Mouse (Mus musculus) ES-E14 (cell line): ENCODE measurements at regions not wholly inside any gene's neighbourhood (a gene's known extent, or its start where the extent isn't known, plus 50 kb on each side); places are given as distances from the start of the nearest gene placed in this dataset.
"Not testable (repeated sequence)": the region's sequence is repeated elsewhere in the genome, so short reads cannot be mapped to it uniquely, and the experiment has no call there.

ENCODE experiments used
- DNase-seq: peaks from one replicate; pipeline ENCODE4 v3.0.0-alpha.2; 2013; ENCODE audit warnings: low read depth, low spot score
- H3K27ac ChIP-seq: 2 replicates; pipeline ENCODE4 v1.5.1; 2012; ENCODE audit warnings: low read depth, mild to moderate bottlenecking, low read length, moderate library complexity, mixed read lengths; ENCODE audit not compliant: poor library complexity, insufficient read depth, severe bottlenecking
- H3K36me3 ChIP-seq: 2 replicates; pipeline ENCODE4 v1.6.1; 2012; ENCODE audit warnings: mild to moderate bottlenecking, low read length, moderate library complexity, mixed read lengths; ENCODE audit not compliant: control insufficient read depth, poor library complexity, insufficient read depth, severe bottlenecking
- H3K4me1 ChIP-seq, 2 experiments: fragments of 150-350 bp in 1 of 2; sonication (generic) in 1 of 2; 2 replicates each; pipeline ENCODE4 v1.6.1; 2012; ENCODE audit warnings: low read length in 2 of 2, mild to moderate bottlenecking in 1 of 2, mixed read lengths in 1 of 2; ENCODE audit not compliant: control insufficient read depth in 2 of 2, insufficient read depth in 2 of 2, poor library complexity in 1 of 2
- H3K4me3 ChIP-seq, 2 experiments: fragments of 150-350 bp in 1 of 2; sonication (generic) in 1 of 2; 2 replicates each; pipeline ENCODE4 v1.5.1; 2012; ENCODE audit warnings: low read length in 2 of 2, low read depth in 1 of 2, mild to moderate bottlenecking in 1 of 2, mixed read lengths in 1 of 2; ENCODE audit not compliant: insufficient read depth in 1 of 2, poor library complexity in 1 of 2, severe bottlenecking in 1 of 2
- H3K9ac ChIP-seq: 2 replicates; pipeline ENCODE4 v1.6.1; 2012; ENCODE audit warnings: low read depth, mild to moderate bottlenecking, low read length, mixed read lengths; ENCODE audit not compliant: poor library complexity, insufficient read depth, severe bottlenecking
- H3K9me3 ChIP-seq: fragments of 150-350 bp; sonication (generic); 2 replicates; pipeline ENCODE4 v1.6.1; 2012; ENCODE audit warnings: low read depth, mild to moderate bottlenecking, low read length; ENCODE audit not compliant: control insufficient read depth, insufficient read depth
- CHD2 ChIP-seq: IDR thresholded peaks from 2 replicates; pipeline ENCODE4 v1.6.1; 2014; ENCODE audit warnings: mild to moderate bottlenecking, low read depth, low read length, inconsistent platforms
- HCFC1 ChIP-seq: IDR thresholded peaks from 2 replicates; pipeline ENCODE4 v1.6.1; 2012; ENCODE audit warnings: low read length, inconsistent platforms, borderline replicate concordance; ENCODE audit not compliant: insufficient read depth
- MAFK ChIP-seq: IDR thresholded peaks from 2 replicates; pipeline ENCODE4 v1.6.1; 2014; ENCODE audit warnings: mild to moderate bottlenecking, low read depth, low read length, inconsistent platforms; ENCODE audit not compliant: insufficient read depth
- ZC3H11A ChIP-seq: IDR thresholded peaks from 2 replicates; pipeline ENCODE4 v1.6.1; 2012; ENCODE audit warnings: low read depth, mild to moderate bottlenecking, inconsistent platforms, low read length, borderline replicate concordance
- ZNF384 ChIP-seq: IDR thresholded peaks from 2 replicates; pipeline ENCODE4 v1.6.1; 2012; ENCODE audit warnings: low read depth, low read length, inconsistent platforms
- in situ Hi-C, 2 experiments: fragments of 600-800 bp; cut with MboI; formaldehyde crosslinking; loops; one replicate each; pipeline ENCODE4 v1.15.1; 2025; ENCODE audit warnings: low sequenced_read_pairs in 2 of 2, inconsistent platforms in 1 of 2; ENCODE audit not compliant: unreplicated experiment in 2 of 2

- Histone ChIP-seq H3K9ac (no peak overlapping the region), H3K4me3 (no peak overlapping the region), H3K9me3 (no peaks in the 10 kb centered on the region), H3K27ac (no peak overlapping the region), H3K4me1 (peaks cover 0 to 3% of the 10 kb centered on the region in 2 experiments; a peak in 1 of 4 replicates), H3K36me3 (no peaks in the 10 kb centered on the region)
- in situ Hi-C loops = no loop called here
- no peak for TF ChIP-seq ZNF384
- no peak for TF ChIP-seq MAFK
- TF ChIP-seq HCFC1 = no peak
- TF ChIP-seq CHD2 = no peak
- no peak for TF ChIP-seq ZC3H11A
- DNase-seq = no peak
These were observed 80.5 kb downstream of the Elovl4 start for GRCm38 (mm10) chr9:83725545-83725944.

- in situ Hi-C loops = no loop called here
These were observed 85.1 kb downstream of the Elovl4 start for GRCm38 (mm10) chr9:83720982-83721381.

GRCm38 (mm10) chr9:83719811-83720210 lies 86.3 kb downstream of the Elovl4 start:
- no peaks in the 10 kb centered on the region for H3K9me3 ChIP-seq

More at GRCm38 (mm10) chr9:83720982-83721381, 85.1 kb downstream of the Elovl4 start:
- H3K36me3 ChIP-seq = no peaks in the 10 kb centered on the region
- no peak overlapping the region for H3K27ac ChIP-seq
- DNase-seq = no peak
- no peak overlapping the region for H3K4me3 ChIP-seq
- H3K9ac ChIP-seq = no peak overlapping the region
- H3K9me3 ChIP-seq = no peaks in the 10 kb centered on the region
- TF ChIP-seq HCFC1 (no peak), MAFK (no peak), ZC3H11A (no peak)
- H3K4me1 ChIP-seq = peaks cover 0 to 5% of the 10 kb centered on the region in 2 experiments; a peak in 1 of 4 replicates

GRCm38 (mm10) chr9:83718084-83718483 lies 88.0 kb downstream of the Elovl4 start:
- DNase-seq, in situ Hi-C loops: not testable (repeated sequence)

More at GRCm38 (mm10) chr9:83719811-83720210, 86.3 kb downstream of the Elovl4 start:
- Histone ChIP-seq H3K4me3 (no peak overlapping the region), H3K27ac (no peak overlapping the region), H3K9ac (no peak overlapping the region), H3K4me1 (peaks cover 0 to 5% of the 10 kb centered on the region in 2 experiments; a peak in 1 of 4 replicates), H3K36me3 (no peaks in the 10 kb centered on the region)
- no peak for DNase-seq
- TF ChIP-seq MAFK (no peak), CHD2 (no peak), ZNF384 (no peak), ZC3H11A (no peak)
- in situ Hi-C loops = no loop called here

GRCm38 (mm10) chr9:83716101-83716763 lies 89.8 kb downstream of the Elovl4 start:
- no peak overlapping the region for H3K9ac ChIP-seq
- in situ Hi-C loops = no loop called here
- no peaks in the 10 kb centered on the region for H3K9me3 ChIP-seq
- H3K36me3 ChIP-seq = no peaks in the 10 kb centered on the region
- TF ChIP-seq ZC3H11A (no peak), ZNF384 (no peak), MAFK (no peak), CHD2 (no peak), HCFC1 (no peak)
- DNase-seq = no peak
- H3K4me3 ChIP-seq = no peak overlapping the region
- peaks cover 0 to 5% of the 10 kb centered on the region in 2 experiments; a peak in 1 of 4 replicates for H3K4me1 ChIP-seq
- no peak overlapping the region for H3K27ac ChIP-seq

More at GRCm38 (mm10) chr9:83718084-83718483, 88.0 kb downstream of the Elovl4 start:
- H3K36me3 ChIP-seq, H3K4me3 ChIP-seq, H3K4me1 ChIP-seq, H3K27ac ChIP-seq, H3K9ac ChIP-seq, H3K9me3 ChIP-seq: not testable (repeated sequence)
